ENCODE assay signal across 7 mouse cellular contexts in the genomic region with DNA sequence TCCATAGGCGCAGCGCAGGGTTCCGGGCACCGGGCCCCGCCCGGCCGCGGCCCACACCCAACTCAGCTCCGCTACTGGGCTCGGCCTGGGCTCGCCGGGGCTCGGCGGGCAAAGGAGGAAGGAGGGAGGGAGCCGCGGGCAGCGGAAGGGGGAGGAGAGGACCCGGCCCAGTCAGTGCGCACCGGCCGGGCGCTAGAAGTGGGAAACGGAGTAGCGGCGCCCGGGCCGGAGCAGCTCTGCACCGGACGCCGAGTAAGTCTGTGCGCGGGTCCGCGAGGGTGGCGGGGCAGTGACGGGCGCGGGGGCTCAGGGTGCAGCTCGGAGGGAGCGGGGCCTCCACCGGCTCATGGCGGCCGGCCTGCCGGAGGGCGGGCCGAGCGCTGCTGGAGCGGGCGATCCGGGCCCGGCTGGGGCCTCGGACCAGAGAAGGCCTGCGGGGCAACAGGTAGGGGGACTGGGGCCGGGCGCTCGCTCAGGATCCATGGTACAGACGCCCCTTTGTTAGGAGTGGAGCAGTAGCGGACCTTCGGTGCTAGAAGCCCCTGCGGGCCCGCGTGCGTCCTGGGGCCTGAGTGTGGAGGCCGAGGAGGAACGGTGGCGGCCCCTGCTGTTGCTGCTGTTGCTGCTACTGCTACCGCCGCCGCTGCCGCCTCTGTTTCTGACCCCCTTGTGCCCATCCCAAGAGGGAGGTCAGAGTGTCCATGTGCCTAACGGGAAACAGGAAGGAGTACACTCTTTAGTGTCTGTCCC. TPM values are rescaled to one million over a fixed set of nuclear protein-coding genes. Genes with fewer than 3 reads are reported as not detected.
DNase-seq lines count a peak whose midpoint lies in the region; ATAC-seq lines count a peak whose summit lies in the region.

No protein-coding gene starts in this region.

- intact Hi-C loops in gastrocnemius, postnatal 36 days (cut with DNase I): loop anchor here (5.0 kb wide), 1 partner anchor 33 kb away; the partner anchor contains the start of genes Mindy1 and Prune1

- peak; percentile 92 for ATAC-seq in intestine, embryonic 16.5 days
- peak; percentile 93 for ATAC-seq in limb, embryonic 13.5 days (ENCODE audit: low FRiP score, low read depth)
- peak; percentile 94 for ATAC-seq in midbrain, embryonic 15.5 days (replicated peaks)

- H3K4me1 ChIP-seq in intestine, embryonic 16.5 days (ENCODE audit: control insufficient read depth, insufficient read depth, low read length): peaks cover 31% of the 10 kb centered on the region
- H3K4me1 ChIP-seq in limb, embryonic 13.5 days: peaks cover 33% of the 10 kb centered on the region
- peaks cover 30% of the 10 kb centered on the region for H3K4me1 ChIP-seq in midbrain, embryonic 15.5 days

- DNase-seq in adrenal gland, adult 18-20 months (ENCODE audit: low spot score in 2 of 2): peak; percentile 94 to 95
- peak; percentile 87 for DNase-seq in embryo, embryonic 10.5 days (ENCODE audit: low spot score)
- DNase-seq in gastrocnemius, postnatal 36 days: peak; percentile 87 to 91
- DNase-seq in spleen, adult 18-20 months: peak; percentile 89 to 91

- H3K4me3 ChIP-seq in intestine, embryonic 16.5 days (ENCODE audit: low read length): peak overlapping the region; percentile 92
- peak overlapping the region; percentile 82 for H3K4me3 ChIP-seq in limb, embryonic 13.5 days
- H3K4me3 ChIP-seq in midbrain, embryonic 15.5 days: peak overlapping the region; percentile 93

- H3K27me3 ChIP-seq in intestine, embryonic 16.5 days (replicated peaks; ENCODE audit: control insufficient read depth, insufficient read depth, low read length): no peaks in the 10 kb centered on the region
- no peaks in the 10 kb centered on the region for H3K27me3 ChIP-seq in limb, embryonic 13.5 days
- no peaks in the 10 kb centered on the region for H3K27me3 ChIP-seq in midbrain, embryonic 15.5 days (replicated peaks)

- 0% methylated on average over 67 of the region's 71 CpGs for WGBS in intestine, embryonic 16.5 days
- under 1% methylated on average over 69 of the region's 71 CpGs for WGBS in limb, embryonic 13.5 days
- under 1% methylated on average over 70 of the region's 71 CpGs for WGBS in midbrain, embryonic 15.5 days

- peak overlapping the region; percentile 93 for H3K27ac ChIP-seq in intestine, embryonic 16.5 days (ENCODE audit: low read length)
- H3K27ac ChIP-seq in limb, embryonic 13.5 days: peak overlapping the region; percentile 94
- H3K27ac ChIP-seq in midbrain, embryonic 15.5 days: peak overlapping the region; percentile 90

- no peaks in the 10 kb centered on the region for H3K9me3 ChIP-seq in intestine, embryonic 16.5 days (ENCODE audit: control insufficient read depth, low read length)
- H3K9me3 ChIP-seq in limb, embryonic 13.5 days: no peaks in the 10 kb centered on the region
- H3K9me3 ChIP-seq in midbrain, embryonic 15.5 days: no peaks in the 10 kb centered on the region

- H3K36me3 ChIP-seq in intestine, embryonic 16.5 days (ENCODE audit: control insufficient read depth, insufficient read depth, low read length): 0 out of 2 replicates have a peak, but pooled peaks cover 5% of the 10 kb centered on the region
- peaks cover 15% of the 10 kb centered on the region for H3K36me3 ChIP-seq in limb, embryonic 13.5 days
- peaks cover 6% of the 10 kb centered on the region; the same call in 1 of the 2 replicates for H3K36me3 ChIP-seq in midbrain, embryonic 15.5 days (replicated peaks)

- peak overlapping the region; percentile 86 for H3K4me2 ChIP-seq in intestine, embryonic 16.5 days (ENCODE audit: low read depth, low read length)
- peak overlapping the region; percentile 87 for H3K4me2 ChIP-seq in limb, embryonic 13.5 days (replicated peaks)
- peak overlapping the region; percentile 77 for H3K4me2 ChIP-seq in midbrain, embryonic 15.5 days

- H3K9ac ChIP-seq in intestine, embryonic 16.5 days (ENCODE audit: low read depth, low read length): peak overlapping the region; percentile 99
- peak overlapping the region; percentile 99 for H3K9ac ChIP-seq in limb, embryonic 13.5 days
- peak overlapping the region; percentile 98 for H3K9ac ChIP-seq in midbrain, embryonic 15.5 days

RNA-seq across cellular contexts. Expression of gene Cers2, which starts 0.7 kb away (rescaled TPM):
- 100 to 1,000 TPM; 191 to 231 TPM for total RNA-seq in adrenal gland, adult 18-20 months (2021)
- total RNA-seq in gastrocnemius, postnatal 36 days (2021): 10 to 100 TPM; 15.9 to 23.3 TPM
- 165 and 168 TPM in 2 replicates for polyA plus RNA-seq in intestine, embryonic 16.5 days (2015; fragmentation: Nextera tagmentation; extraction: Ambion mirVana)
- 181 and 184 TPM in 2 replicates for polyA plus RNA-seq in limb, embryonic 13.5 days (2015; fragmentation: Nextera tagmentation; extraction: Ambion mirVana)
- polyA plus RNA-seq in midbrain, embryonic 15.5 days (2015; fragmentation: Nextera tagmentation; extraction: Ambion mirVana): 97.6 and 97.8 TPM in 2 replicates

RNA-seq across cellular contexts. Expression of gene Anxa9, which starts 8.3 kb away (rescaled TPM):
- total RNA-seq in adrenal gland, adult 18-20 months (2021): 1 to 10 TPM; 1.4 to 1.7 TPM
- total RNA-seq in gastrocnemius, postnatal 36 days (2021): under 1 TPM in 1 of 2 experiments, not detected in 1; 0.64 TPM
- polyA plus RNA-seq in intestine, embryonic 16.5 days (2015; fragmentation: Nextera tagmentation; extraction: Ambion mirVana): 1.9 and 2.0 TPM in 2 replicates
- 2.0 and 2.5 TPM in 2 replicates for polyA plus RNA-seq in limb, embryonic 13.5 days (2015; fragmentation: Nextera tagmentation; extraction: Ambion mirVana)
- 0.33 and 0.56 TPM in 2 replicates for polyA plus RNA-seq in midbrain, embryonic 15.5 days (2015; fragmentation: Nextera tagmentation; extraction: Ambion mirVana)

RNA-seq across cellular contexts. Expression of gene Prune1, which starts 33.4 kb away (rescaled TPM):
- total RNA-seq in adrenal gland, adult 18-20 months (2021): 10 to 100 TPM; 20.1 to 21.9 TPM
- total RNA-seq in gastrocnemius, postnatal 36 days (2021): 10 to 100 TPM; 39.4 to 45.5 TPM
- polyA plus RNA-seq in intestine, embryonic 16.5 days (2015; fragmentation: Nextera tagmentation; extraction: Ambion mirVana): 15.0 and 16.1 TPM in 2 replicates
- 24.2 and 26.9 TPM in 2 replicates for polyA plus RNA-seq in limb, embryonic 13.5 days (2015; fragmentation: Nextera tagmentation; extraction: Ambion mirVana)
- polyA plus RNA-seq in midbrain, embryonic 15.5 days (2015; fragmentation: Nextera tagmentation; extraction: Ambion mirVana): 67.9 and 76.9 TPM in 2 replicates

RNA-seq across cellular contexts. Expression of gene Mindy1, which starts 34.1 kb away (rescaled TPM):
- 100 to 1,000 TPM in 1 of 2 experiments, 10 to 100 TPM in 1; 75.5 to 124 TPM for total RNA-seq in adrenal gland, adult 18-20 months (2021)
- 10 to 100 TPM; 21.3 to 23.8 TPM for total RNA-seq in gastrocnemius, postnatal 36 days (2021)
- polyA plus RNA-seq in intestine, embryonic 16.5 days (2015; fragmentation: Nextera tagmentation; extraction: Ambion mirVana): 39.8 and 41.4 TPM in 2 replicates
- 38.1 and 41.2 TPM in 2 replicates for polyA plus RNA-seq in limb, embryonic 13.5 days (2015; fragmentation: Nextera tagmentation; extraction: Ambion mirVana)
- 43.0 and 43.7 TPM in 2 replicates for polyA plus RNA-seq in midbrain, embryonic 15.5 days (2015; fragmentation: Nextera tagmentation; extraction: Ambion mirVana)

RNA-seq across cellular contexts. Expression of gene Setdb1, which starts 41.7 kb away (rescaled TPM):
- 10 to 100 TPM; 20.0 to 25.2 TPM for total RNA-seq in adrenal gland, adult 18-20 months (2021)
- total RNA-seq in gastrocnemius, postnatal 36 days (2021): 10 to 100 TPM in 1 of 2 experiments, 1 to 10 TPM in 1; 9.5 to 10.5 TPM
- polyA plus RNA-seq in intestine, embryonic 16.5 days (2015; fragmentation: Nextera tagmentation; extraction: Ambion mirVana): 24.6 and 24.8 TPM in 2 replicates
- polyA plus RNA-seq in limb, embryonic 13.5 days (2015; fragmentation: Nextera tagmentation; extraction: Ambion mirVana): 47.2 and 53.0 TPM in 2 replicates
- polyA plus RNA-seq in midbrain, embryonic 15.5 days (2015; fragmentation: Nextera tagmentation; extraction: Ambion mirVana): 43.4 and 45.4 TPM in 2 replicates

Comparison
In these comparisons a context has a peak if more than half of its experiments do, and no peak if none do; other contexts are left out.
1. Peak in every context shown above with its lines: DNase-seq, ATAC-seq, H3K4me3 ChIP-seq and H3K27ac ChIP-seq.